Mouse (Mus musculus) heart, adult 8-10 months (tissue): ENCODE data around the gene Mms22l. TPM values are rescaled to one million over a fixed set of nuclear protein-coding genes. Genes with fewer than 3 reads are reported as not detected.
"Not testable (repeated sequence)": the region's sequence is repeated elsewhere in the genome, so short reads cannot be mapped to it uniquely, and the experiment has no call there.

Source experiments
- DNase-seq: peaks from one replicate; pipeline ENCODE4 v3.0.0; 2022; ENCODE audit warnings: low spot score
- total RNA-seq, 4 experiments: library from RNA; stranded (reverse); gene quantifications; 2 replicates each; pipeline ENCODE4 v1.2.4; 2022

The Mms22l gene
- total RNA-seq, 4 experiments from 2014 or later = 0.34 to 0.72 (median 0.48) TPM

- no peak for DNase-seq
Measured at GRCm38 (mm10) chr4:24620440-24620839, 124.2 kb downstream of the Mms22l start.

DNA sequence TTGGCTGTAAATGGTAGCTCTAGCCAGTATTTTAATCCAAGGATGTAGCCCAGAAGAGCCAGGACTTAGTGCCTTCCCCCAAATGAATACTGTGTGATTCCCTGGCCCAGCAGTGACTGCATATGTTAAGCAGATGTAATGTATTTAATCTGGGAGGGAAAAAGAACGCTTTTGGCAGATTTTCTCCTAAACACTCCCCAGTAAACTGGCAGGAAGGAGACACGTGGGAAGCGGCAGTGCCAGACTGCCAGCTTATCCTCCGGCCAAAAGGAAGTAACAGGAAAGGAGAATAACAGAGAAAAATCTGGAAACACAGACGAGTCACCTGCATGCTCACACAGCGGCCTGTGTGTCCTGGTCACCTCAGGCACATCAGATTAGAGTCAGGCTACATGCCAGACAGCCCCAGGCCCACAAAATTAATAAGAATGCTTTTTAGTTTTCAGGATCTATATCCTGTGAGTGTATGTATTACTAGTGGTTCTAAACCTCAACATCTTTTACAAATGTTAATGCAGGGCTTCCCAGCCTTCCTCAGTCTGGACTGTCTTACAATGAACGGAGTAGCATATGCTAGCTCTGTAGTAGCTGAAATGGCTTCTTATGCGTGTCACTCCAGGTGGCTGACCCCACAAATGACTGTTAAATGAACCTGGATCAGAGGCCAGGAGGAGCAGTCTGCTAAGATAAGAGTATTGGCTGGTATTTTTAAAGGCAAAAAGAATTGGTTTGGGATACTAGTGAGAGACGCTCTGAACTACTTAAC, 125.4 kb downstream of the Mms22l start:
- no peak for DNase-seq

DNA sequence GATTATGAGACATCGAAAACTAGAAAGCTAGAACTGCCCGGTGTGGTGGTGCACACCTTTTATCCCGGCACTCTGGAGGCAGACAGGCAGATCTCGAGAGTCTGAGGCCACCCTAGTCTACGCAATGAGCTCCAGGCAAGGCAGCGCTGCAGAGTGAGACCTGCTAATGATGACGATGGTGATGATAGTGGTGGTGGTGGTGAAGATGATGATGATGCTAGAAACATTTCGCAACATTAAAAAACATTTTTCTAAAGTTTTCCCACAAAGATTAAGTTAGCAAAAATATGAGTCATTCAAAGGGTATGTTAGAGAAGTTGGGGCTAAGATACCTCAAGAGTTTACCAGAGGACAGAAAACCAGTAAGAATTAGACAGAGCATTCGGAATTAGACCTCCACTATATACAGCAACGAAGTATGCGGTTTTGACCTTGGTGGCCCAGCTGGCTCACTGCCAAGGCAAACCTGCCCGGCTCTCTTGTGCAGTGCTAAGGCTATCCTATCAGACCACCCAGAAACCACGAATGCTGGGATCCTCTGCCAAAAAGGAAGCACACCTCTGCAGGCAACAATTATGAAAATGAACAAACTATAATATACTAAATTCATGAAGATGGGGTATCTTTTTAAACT, 129.8 kb downstream of the Mms22l start:
- DNase-seq = no peak

- no peak for DNase-seq
Measured at GRCm38 (mm10) chr4:24626686-24627085, 130.4 kb downstream of the Mms22l start.

DNA sequence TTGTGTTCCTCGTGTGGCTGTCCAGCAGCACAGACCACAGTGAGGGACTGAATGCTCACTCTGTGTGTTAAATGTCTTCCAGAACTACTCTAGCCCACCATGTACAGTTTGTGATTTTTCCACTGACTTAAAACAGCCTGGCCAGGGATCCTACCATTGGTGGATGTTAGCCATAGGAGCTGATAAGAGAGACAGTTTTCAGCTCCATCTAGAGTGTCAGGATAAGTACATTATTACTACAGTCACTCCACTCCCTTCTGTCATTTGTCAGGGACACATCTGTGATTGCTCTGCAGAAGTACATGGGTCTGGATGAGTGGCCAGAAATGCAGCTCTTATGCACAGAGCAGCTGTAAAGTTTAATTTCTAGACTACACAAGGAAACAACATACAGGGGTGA, 131.6 kb downstream of the Mms22l start:
- no peak for DNase-seq

DNA sequence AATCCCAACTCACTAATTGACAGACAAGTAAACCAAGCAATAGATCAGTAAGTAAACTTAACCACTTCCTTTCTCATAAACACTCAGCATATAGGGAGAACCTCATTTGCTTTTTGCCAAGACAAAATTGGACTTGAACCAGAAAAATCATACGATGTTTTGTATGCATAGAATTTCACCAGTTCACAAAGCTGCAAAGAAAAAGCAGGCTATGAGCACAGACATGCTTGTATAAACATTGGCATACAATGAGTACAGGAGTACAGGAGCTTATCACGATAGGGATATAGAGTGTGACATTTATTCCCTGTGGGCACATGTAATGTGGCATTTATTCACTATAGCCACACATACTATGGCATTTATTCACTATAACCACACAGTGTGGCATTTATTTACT, 134.2 kb downstream of the Mms22l start:
- DNase-seq = no peak

GRCm38 (mm10) chr4:24631177-24631911, 135.1 kb downstream of the Mms22l start:
- DNase-seq = no peak

GRCm38 (mm10) chr4:24642306-24642705, 146.1 kb downstream of the Mms22l start:
- no peak for DNase-seq

GRCm38 (mm10) chr4:24644735-24645134, 148.5 kb downstream of the Mms22l start:
- DNase-seq = not testable (repeated sequence)
